Mouse (Mus musculus) splenic B cell, adult 2 months (primary cell): ENCODE measurements around the gene Vrtn.

Source experiments
- DNase-seq: peaks from one replicate; pipeline ENCODE4 v3.0.0-alpha.2; 2011; ENCODE audit warnings: low read depth, low spot score
- H3K27me3 ChIP-seq: 2 replicates; pipeline ENCODE4 v1.6.1; 2012; ENCODE audit warnings: mild to moderate bottlenecking, low read length, moderate library complexity, mixed read lengths; ENCODE audit not compliant: control insufficient read depth, poor library complexity, insufficient read depth, severe bottlenecking
- H3K36me3 ChIP-seq: 2 replicates; pipeline ENCODE4 v1.6.1; 2012; ENCODE audit warnings: mild to moderate bottlenecking, low read length, moderate library complexity, mixed read lengths; ENCODE audit not compliant: control insufficient read depth, poor library complexity, insufficient read depth, severe bottlenecking

The Vrtn gene

DNA sequence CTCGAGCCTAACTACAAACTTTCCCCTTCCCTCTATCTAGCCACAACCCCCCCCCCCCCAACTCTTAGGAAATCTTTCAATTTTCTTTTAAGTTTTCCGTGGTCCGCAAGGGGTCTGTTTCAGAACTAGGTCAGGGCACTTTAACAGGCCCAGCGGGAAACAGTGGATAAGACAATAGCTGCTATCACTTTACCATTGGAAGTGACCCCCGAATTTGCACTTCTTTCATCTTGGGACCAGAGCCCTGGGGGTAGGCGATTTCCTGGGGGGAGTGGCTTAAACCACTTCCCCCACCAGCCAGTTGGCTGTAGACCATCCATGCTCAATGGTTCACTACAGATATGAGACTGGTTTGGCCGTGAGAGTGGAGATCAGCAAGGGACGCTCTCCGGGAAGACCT is at the start of gene Vrtn:
Gene Vrtn, plus strand, starts transcription at position 366 of the 400 bp plus-strand sequence.
- Histone ChIP-seq H3K36me3 (no peaks in the 10 kb centered on the region), H3K27me3 (0 out of 2 replicates have a peak, but pooled peaks cover 4% of the 10 kb centered on the region)
- no peak for DNase-seq

DNA sequence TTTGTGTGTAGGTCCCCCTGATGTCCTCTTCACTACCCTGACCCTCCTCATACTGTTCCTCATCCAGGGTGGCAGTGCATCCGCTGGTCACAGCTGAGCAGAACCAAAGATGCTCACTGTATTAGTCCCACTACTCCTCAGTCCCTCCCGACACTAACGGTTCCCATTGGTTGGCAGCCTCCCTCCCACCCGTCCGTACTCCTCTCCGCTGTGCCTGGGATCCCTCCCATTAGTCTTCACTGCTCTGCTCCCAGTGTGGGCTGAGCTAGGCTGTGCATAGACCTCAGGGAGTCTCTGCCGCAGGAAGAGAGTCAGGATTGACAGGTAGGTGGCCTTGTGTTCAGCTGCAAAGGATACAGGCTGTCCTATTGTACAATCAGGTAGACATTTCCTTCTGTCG is 42.5 kb upstream of the Vrtn start:
- Histone ChIP-seq H3K36me3 (0 out of 2 replicates have a peak, but pooled peaks cover 3% of the 10 kb centered on the region), H3K27me3 (no peaks in the 10 kb centered on the region)
- no peak for DNase-seq

DNA sequence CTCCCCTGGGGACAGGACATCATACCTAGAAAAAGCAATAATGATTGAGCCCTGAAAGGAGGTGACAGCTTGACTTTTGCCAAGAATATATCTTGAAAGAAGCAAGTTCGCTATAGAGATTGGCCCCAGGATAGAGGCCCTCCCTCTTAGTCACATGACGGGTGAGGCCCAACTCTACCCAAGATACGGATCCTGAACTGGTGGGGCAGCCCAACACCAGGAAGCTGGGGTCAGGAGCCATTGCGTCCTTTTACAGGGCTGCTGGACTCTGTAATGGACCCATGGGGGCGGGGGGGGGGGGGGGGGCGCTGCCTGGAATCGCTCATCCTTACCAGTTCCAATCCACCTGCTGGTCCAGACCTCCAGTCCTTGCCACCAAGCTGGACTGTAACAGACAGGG is 36.8 kb upstream of the Vrtn start:
- no peak for DNase-seq
- Histone ChIP-seq H3K27me3 (no peaks in the 10 kb centered on the region), H3K36me3 (peaks cover 5% of the 10 kb centered on the region; the same call in 1 of the 2 replicates)

DNA sequence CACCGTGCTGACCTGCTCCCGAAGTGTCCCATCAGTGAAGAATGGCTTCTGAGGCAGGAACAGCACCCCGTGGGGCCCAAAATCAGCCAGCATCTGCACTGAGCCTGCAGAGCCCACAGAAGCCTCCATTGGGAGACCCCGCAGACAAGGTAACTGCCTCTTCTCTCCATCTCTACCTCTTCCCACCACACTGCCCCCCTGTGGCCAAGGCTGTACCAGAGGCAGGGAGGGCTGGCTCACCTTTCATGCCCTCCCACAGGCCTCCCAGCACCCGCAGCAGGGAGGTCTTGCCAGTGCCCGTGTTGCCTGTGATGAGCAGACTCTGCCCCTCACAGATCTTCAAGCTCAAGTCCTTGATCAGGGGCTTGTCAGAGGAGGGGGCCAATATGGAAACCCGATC is 35.0 kb upstream of the Vrtn start:
- DNase-seq, result peak; percentile 22
- Histone ChIP-seq H3K36me3 (peaks cover 5% of the 10 kb centered on the region; the same call in 1 of the 2 replicates), H3K27me3 (no peaks in the 10 kb centered on the region)

DNA sequence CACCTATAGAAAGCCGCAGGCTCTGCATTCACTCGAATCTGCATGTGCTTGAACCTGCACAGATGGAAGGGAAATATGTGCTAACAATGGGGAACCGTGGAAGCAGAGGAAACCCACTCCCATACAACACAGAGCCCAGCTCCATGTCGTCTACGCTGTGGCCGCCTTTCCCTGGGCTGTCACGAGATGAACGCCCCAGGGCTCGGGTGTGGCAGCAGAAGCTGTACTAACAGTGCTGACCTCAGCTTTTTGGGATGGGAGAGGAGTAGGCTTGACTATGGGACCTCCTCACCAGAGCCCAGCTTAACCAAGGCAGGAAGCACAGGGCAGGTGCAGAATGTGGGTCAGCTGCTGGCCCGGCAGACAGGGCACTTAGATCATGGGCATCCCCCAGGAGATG is 29.1 kb upstream of the Vrtn start:
- no peaks in the 10 kb centered on the region for H3K36me3 ChIP-seq
- DNase-seq, result no peak
- no peaks in the 10 kb centered on the region for H3K27me3 ChIP-seq

DNA sequence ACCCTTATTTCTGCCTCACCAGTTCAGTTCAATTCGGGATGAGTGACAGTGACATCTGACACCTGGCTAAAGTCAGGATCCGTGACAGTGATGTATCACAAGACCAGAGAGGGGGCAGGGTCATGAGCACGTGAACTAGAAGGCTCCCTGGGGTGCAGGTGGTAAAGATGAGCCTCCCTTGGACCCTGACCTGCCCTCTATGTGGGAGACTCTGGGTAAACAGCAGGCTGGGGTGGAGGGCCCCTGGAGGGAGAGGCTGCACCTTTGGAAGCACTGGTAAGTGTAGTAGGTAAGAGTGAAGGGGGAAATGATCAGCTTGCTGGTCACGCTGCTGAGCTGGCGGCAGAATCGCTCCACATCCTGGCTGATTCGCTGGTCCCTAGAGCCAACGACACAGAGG is 28.3 kb upstream of the Vrtn start:
- DNase-seq, result no peak
- Histone ChIP-seq H3K27me3 (no peaks in the 10 kb centered on the region), H3K36me3 (no peaks in the 10 kb centered on the region)

DNA sequence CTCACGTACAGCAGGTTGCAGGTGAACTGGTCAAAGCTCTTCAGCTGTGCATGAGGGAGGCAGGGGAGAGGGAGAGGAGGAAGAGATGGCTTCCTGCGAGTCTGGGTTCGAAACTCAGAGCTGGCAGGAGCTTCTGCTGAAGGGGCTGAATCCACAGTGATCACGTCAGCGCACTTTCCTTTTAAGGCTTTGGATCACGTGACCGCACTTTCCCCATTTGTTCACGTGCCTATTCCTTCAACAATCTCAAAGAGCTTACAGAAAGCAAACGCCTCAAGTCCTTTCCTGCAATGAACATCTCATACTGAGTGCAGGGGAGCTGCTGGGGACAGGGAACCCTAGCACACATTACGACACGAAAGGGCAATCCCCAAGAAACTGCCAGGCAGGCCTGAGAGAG is 26.8 kb upstream of the Vrtn start:
- DNase-seq, result no peak
- H3K27me3 ChIP-seq, result no peaks in the 10 kb centered on the region
- no peaks in the 10 kb centered on the region for H3K36me3 ChIP-seq

DNA sequence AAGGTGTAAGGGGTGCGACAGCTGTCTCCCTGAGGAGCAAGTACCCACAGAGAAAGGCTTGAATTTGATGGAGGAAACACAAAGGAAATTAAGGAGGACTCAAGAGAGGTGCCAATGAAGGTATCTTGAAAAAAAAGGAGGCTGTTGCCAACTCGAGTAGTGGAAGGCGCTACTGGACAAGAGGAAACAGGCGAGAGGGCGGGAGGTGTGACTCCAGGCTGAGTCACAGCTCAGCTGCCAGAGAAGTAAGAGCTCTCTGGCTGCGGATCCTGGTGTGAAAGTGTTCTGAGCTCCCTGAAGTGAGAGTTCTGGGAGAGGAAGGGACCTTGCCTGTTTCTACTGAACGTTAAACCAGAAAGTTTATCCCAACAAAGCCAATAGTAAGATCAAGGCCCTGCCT is 26.3 kb upstream of the Vrtn start:
- H3K27me3 ChIP-seq, result no peaks in the 10 kb centered on the region
- no peaks in the 10 kb centered on the region for H3K36me3 ChIP-seq
- DNase-seq, result no peak

DNA sequence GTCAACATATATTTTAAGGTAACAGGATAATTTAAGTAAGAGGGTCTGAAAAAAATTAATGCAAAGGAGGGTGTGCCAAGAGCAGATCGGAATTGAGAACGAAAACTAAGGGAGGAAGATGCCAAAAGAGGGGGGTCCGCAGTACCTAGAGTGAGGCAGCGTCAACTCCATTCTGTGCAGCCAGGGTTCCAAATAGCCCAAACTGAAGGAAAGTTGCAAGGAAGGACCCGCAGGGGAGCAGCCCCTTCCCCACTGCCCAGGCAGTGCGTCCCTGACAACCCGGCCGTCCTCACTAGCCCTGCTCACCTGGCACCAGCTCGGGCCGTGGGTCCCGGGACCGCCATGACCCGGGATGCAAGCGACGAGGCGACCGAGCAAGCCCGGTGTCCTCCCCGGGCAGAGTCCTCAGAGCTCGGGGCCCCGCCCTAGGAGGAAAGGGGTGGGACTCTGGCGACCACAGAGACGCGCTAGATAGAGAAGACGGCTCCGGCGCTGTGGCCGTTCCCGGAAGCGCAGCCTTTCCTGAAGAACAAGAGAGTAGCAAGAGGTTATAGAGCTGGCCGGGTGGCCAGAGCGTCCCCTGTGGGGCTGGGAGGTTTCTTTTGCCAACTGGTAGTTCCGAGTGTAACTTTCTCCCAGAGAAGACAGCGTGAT is 23.7 kb upstream of the Vrtn start, which contains the start of gene Abcd4:
Gene Abcd4, minus strand, starts transcription at position 437 of the 654 bp plus-strand sequence.
- no peaks in the 10 kb centered on the region for H3K36me3 ChIP-seq
- H3K27me3 ChIP-seq, result no peaks in the 10 kb centered on the region
- DNase-seq, result peak; percentile 93

DNA sequence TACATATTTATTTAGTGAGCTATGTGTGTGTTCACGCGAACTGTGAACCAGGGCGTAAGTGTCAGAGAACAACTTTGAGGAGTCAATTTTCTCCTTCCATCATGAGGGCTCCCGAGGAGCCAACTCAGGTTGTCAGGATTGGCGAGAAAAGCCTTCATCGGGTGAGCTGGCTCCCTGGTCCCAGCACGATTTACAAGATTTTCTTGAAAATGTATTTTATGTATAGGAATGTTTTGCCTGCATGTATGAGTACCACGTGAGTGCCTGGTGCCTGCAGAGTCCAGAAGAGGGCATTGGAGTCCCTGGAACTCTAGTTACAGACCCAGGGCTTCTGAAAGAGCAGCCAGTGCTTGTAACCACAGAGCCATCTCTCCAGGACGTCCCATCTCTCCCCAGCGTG is 23.2 kb upstream of the Vrtn start:
- Histone ChIP-seq H3K27me3 (no peaks in the 10 kb centered on the region), H3K36me3 (no peaks in the 10 kb centered on the region)
- peak; percentile 32 for DNase-seq

DNA sequence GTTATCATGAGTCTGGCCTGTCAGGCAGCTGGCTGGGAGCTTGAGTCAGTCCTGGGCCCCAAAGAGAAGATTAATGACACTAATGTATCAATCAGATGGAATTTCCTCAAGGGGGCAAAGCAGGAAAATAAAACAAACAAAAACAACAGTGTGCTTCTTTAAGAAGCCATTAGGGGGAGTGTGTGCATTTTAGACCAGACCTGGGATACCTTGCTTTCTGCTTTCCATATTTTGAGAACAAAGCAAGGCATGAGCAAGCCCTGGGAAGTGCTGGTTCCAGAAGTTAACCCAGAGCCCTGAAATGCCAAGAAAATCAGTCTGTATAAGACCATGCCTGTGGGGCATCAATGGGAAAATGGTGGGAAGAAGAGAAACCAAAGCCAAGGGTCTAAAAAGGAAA is 19.8 kb upstream of the Vrtn start:
- Histone ChIP-seq H3K36me3 (no peaks in the 10 kb centered on the region), H3K27me3 (peaks cover 4% of the 10 kb centered on the region; the same call in 1 of the 2 replicates)
- no peak for DNase-seq

DNA sequence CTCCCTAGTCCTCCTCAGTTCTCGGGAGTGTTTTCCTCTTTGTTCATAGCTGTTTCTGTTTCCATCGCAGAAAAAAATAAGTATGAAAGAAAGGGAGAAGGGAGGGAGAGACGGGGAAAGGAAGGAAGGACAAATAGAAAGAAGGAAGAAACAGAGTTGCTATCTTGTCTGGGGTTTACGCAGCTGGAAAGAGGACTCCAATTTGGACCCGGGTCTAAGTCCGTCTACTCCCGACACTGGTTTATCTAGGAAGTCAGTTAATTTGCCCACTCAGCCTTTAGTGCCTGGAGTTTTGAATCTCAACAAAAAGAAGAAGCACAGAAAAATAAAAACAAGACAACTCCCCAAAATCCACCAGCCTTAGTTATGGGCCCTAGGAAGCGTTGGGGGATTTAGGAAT is 16.2 kb upstream of the Vrtn start:
- Histone ChIP-seq H3K36me3 (no peaks in the 10 kb centered on the region), H3K27me3 (peaks cover 4% of the 10 kb centered on the region; the same call in 1 of the 2 replicates)
- DNase-seq, result no peak

DNA sequence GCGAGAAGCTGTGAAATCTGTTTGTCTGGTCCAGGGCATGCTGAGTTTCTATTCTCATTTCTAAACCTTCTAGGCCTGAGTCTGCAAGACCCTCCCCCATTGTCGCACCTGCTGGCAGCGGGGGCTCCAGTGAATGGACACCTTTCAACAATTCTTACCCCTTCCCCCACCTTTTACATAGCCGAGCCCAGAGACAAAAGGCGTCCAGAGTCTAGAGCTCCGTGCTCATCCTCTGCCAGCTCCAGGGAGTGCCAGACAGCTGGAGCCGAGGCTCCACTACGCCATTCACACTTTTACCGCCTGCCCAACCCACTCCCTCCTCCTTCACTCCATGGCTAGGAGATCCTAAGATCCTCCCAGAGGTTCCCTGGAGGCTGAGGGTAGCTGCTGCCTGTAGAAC is 15.7 kb upstream of the Vrtn start:
- Histone ChIP-seq H3K36me3 (no peaks in the 10 kb centered on the region), H3K27me3 (peaks cover 4% of the 10 kb centered on the region; the same call in 1 of the 2 replicates)
- DNase-seq, result no peak

DNA sequence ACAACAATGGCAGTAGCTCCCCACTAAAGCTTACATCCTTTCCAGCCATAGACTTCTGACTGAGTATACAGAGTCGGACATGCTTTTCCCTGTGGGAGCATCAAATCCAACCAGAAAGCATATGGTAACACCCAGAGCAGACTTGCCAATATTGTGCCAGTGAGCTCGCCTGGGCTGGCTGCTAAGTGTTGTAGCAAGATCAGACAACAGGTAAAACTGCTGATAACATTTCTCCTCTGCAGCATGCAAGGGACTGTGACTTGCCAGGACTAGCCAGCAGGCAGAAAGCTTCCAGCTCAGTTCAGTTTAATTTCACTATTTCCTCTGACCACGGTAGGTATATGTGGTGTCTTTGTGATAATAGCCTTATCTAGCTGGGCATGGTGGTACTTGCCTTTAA is 9.0 kb upstream of the Vrtn start:
- H3K36me3 ChIP-seq, result no peaks in the 10 kb centered on the region
- no peak for DNase-seq
- H3K27me3 ChIP-seq, result no peaks in the 10 kb centered on the region

DNA sequence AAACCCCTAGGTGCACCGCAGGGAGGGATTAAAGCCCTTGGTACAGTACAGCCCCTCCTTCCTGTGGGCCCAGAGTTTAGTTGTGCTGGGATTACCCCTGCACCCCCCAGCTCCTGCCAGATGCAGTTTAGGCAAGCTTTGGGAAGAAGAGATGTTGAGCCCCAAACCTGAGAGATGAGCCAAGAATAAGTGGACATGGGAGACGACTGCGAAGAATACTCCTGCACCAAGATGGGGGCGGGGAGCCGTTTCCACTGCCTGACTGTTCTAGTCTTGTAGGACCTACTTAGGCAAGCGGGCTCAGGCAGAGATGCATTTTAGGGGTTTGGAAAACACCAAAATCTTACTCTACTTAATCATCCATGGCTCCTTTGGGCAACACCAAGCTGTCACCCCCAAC is 566 bp upstream of the Vrtn start:
- H3K36me3 ChIP-seq, result no peaks in the 10 kb centered on the region
- DNase-seq, result no peak

DNA sequence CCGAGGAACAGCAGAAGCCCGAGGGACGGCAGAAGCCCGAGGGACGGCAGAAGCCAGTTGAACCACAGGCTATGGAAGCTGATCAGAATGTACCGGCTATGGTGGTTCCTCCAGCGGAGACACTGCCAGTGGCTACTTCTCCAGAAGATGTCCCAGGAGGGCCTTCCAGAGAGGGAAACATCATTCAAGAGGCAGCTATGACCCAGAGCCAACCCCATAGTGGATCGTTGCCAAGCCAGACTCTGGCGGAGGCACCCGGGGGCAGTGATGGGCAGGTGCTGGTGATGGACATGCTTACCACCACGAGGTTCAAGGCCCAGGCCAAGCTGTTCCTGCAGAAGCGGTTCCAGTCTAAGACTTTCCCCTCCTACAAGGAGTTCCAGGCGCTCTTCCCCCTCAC is 9.4 kb downstream of the Vrtn start:
- Histone ChIP-seq H3K36me3 (no peaks in the 10 kb centered on the region), H3K27me3 (no peaks in the 10 kb centered on the region)
- DNase-seq, result no peak

More for the DNA sequence above, 566 bp upstream of the Vrtn start:
- 0 out of 2 replicates have a peak, but pooled peaks cover 4% of the 10 kb centered on the region for H3K27me3 ChIP-seq
